Mouse (Mus musculus): ENCODE data around the gene Zfp512b. TPM values are rescaled to one million over a fixed set of nuclear protein-coding genes. Genes with fewer than 3 reads are reported as not detected.
A peak's percentile ranks its signal among the peaks of the same experiment; 100 is the strongest.

Gene Zfp512b
- total and polyA plus RNA-seq, 2 experiments from 2014 or later, result 62.3 to 75.6 TPM

DNA sequence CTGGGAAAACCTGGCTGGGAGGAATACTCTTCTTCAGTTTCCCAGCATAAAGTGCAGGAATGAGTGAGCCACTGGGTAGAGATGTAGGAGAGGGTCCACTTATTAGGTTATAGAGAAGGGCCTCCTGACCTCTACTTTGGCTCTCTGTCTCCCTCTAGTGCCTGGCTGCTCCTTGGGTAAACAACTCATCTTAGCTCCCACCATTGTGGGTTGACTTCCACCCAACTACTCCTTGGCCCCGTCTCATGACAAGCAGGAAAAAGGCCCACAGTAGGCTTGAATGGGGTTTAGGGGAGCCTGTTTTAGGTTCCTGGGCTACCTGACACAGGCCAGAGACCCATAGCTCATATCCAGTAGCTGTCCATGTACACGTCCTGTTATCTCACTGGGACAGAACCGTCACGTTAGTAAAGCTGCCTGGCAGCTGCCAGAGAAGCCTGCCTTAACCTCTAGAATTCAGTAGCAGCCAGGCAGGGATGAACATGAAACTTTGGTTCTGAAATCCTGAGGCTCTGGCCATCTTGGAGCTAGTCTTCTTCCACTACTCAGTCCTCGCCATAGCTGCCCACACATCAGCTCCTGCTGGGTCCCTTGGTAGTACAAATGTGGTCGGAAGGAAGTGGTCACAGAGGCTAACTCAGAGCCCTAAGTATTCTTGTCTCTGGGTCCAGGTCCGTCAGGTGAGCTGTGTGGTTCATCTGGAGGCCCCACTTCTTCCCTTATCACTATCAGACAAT lies 24.2 kb downstream of the Zfp512b start:
- WGBS, result 83% methylated on average over 7 of the region's 7 CpGs
- peak; percentile 50 for TF ChIP-seq CTCF (IDR thresholded peaks at IDR 0.05; ENCODE audit: low read depth)
- Histone ChIP-seq H3K9me3 (ENCODE audit: low read length) (no peaks in the 10 kb centered on the region), H3K4me1 (ENCODE audit: insufficient read depth) (no peaks in the 10 kb centered on the region), H3K36me3 (ENCODE audit: insufficient read depth) (0 out of 2 replicates have a peak, but pooled peaks cover 3% of the 10 kb centered on the region), H3K27me3 (ENCODE audit: insufficient read depth, low read length) (no peaks in the 10 kb centered on the region), H3K4me3 (ENCODE audit: low read depth, low read length) (no peak overlapping the region), H3K27ac (ENCODE audit: low read depth, low read length) (no peak overlapping the region), H3K4me2 (ENCODE audit: low read depth) (no peak overlapping the region), H3K9ac (no peak overlapping the region)
- ATAC-seq, result no peak
- no peak for DNase-seq

DNA sequence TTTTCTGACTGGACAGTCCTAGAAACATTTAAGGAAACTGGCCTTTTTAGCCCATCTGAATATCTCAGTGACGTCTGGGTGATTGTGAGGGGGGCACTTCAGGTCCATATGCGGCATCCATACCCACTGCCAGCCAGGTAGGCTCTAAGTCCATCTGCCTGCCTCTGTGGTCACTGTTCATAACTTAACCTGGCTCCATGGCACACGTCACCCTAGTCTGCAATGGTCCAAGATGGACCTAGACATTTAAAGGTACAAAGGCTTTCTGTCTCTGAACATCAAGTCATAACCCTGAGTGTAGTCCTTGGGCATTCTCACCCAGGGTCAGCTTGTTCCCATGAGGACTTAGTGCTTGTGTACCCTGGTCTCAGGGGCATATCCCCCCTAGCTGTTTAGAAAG lies 25.3 kb downstream of the Zfp512b start:
- no peak overlapping the region for H3K27ac ChIP-seq (ENCODE audit: low read depth, low read length)
- no peak overlapping the region for H3K9ac ChIP-seq
- H3K4me2 ChIP-seq (ENCODE audit: low read depth), result no peak overlapping the region
- H3K4me1 ChIP-seq (ENCODE audit: insufficient read depth), result no peaks in the 10 kb centered on the region
- no peaks in the 10 kb centered on the region for H3K27me3 ChIP-seq (ENCODE audit: insufficient read depth, low read length)
- DNase-seq (no peak), ATAC-seq (no peak)
- no peaks in the 10 kb centered on the region for H3K9me3 ChIP-seq (ENCODE audit: low read length)
- H3K4me3 ChIP-seq (ENCODE audit: low read depth, low read length), result no peak overlapping the region
- no peaks in the 10 kb centered on the region for H3K36me3 ChIP-seq (ENCODE audit: insufficient read depth)
- WGBS, result 84% methylated on average over 3 of the region's 3 CpGs
- TF ChIP-seq CTCF (IDR thresholded peaks at IDR 0.05; ENCODE audit: low read depth), result no peak

DNA sequence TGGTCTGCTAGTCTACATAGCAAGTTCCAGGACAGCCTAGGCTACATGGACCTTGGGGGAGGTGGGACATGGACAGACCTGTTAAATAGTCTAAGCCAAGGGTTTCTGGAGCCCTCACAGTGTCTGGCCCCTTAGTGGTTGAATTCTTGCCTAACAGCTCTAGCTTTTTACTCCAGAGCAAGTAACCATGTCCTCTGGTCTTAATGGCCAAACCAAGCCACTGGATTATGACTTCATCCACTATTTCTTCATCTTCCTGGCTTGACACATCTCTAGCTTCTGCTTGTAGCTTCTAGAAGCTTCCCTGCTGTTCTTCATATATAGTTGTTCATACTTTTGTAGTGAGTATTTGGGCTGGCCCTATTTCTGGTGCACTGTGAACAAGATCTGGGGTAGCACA lies 38.8 kb downstream of the Zfp512b start:
- no peak overlapping the region for H3K4me2 ChIP-seq (ENCODE audit: low read depth)
- H3K9ac ChIP-seq, result no peak overlapping the region
- no peak overlapping the region for H3K4me3 ChIP-seq (ENCODE audit: low read depth, low read length)
- ATAC-seq (no peak), DNase-seq (no peak)
- no peak overlapping the region for H3K27ac ChIP-seq (ENCODE audit: low read depth, low read length)
- no peaks in the 10 kb centered on the region for H3K27me3 ChIP-seq (ENCODE audit: insufficient read depth, low read length)
- no peaks in the 10 kb centered on the region for H3K4me1 ChIP-seq (ENCODE audit: insufficient read depth)
- TF ChIP-seq CTCF (IDR thresholded peaks at IDR 0.05; ENCODE audit: low read depth), result no peak
- H3K36me3 ChIP-seq (ENCODE audit: insufficient read depth), result peaks cover 47% of the 10 kb centered on the region
- no peaks in the 10 kb centered on the region for H3K9me3 ChIP-seq (ENCODE audit: low read length)

DNA sequence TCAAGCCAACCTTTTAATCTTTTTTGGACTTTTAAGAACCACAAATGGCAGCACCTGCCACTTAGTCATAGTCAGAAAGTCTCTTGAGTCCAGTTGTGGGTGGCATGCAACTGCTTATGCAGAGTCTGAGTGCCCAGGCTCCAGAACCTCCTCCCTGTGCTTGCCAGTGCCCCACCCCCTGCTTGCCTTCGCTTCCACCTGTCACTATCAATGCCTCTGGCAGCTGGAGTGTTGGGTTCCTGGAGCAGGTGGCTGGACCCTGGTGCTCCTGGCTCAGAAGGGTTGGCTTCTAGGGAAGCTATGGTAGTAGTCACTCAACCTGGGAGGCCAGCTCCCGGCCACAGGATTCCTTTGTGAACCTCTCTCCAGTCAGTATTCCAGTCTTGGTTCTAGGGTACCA lies 42.4 kb downstream of the Zfp512b start:
- no peak for TF ChIP-seq CTCF (IDR thresholded peaks at IDR 0.05; ENCODE audit: low read depth)
- no peaks in the 10 kb centered on the region for H3K9me3 ChIP-seq (ENCODE audit: low read length)
- no peaks in the 10 kb centered on the region for H3K27me3 ChIP-seq (ENCODE audit: insufficient read depth, low read length)
- no peak overlapping the region for H3K4me3 ChIP-seq (ENCODE audit: low read depth, low read length)
- DNase-seq (no peak), ATAC-seq (no peak)
- H3K4me1 ChIP-seq (ENCODE audit: insufficient read depth), result no peaks in the 10 kb centered on the region
- peaks cover 70% of the 10 kb centered on the region for H3K36me3 ChIP-seq (ENCODE audit: insufficient read depth)
- H3K9ac ChIP-seq, result no peak overlapping the region
- H3K4me2 ChIP-seq (ENCODE audit: low read depth), result no peak overlapping the region
- 96% methylated on average over 2 of the region's 2 CpGs for WGBS
- no peak overlapping the region for H3K27ac ChIP-seq (ENCODE audit: low read depth, low read length)

DNA sequence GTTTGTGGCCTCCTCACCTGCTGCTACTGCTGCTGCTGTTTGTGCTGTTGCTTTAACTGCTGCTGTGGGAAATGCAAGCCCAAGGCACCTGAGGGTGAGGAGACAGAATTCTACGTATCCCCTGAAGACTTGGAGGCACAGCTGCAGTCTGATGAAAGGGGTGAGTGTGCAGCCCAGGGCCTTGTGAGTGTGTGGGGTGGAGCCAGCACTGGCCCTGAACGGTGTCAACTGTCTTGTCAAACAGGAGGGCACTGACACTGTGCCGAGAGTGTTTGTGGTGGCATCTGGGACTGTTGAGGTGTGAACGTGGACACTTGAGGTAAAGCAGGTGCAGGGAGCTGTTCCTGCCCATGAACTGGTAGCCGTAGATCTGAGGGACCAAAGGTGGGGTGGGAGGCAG lies 43.9 kb downstream of the Zfp512b start:
- Histone ChIP-seq H3K4me2 (ENCODE audit: low read depth) (no peak overlapping the region), H3K9me3 (ENCODE audit: low read length) (no peaks in the 10 kb centered on the region), H3K27ac (ENCODE audit: low read depth, low read length) (no peak overlapping the region), H3K27me3 (ENCODE audit: insufficient read depth, low read length) (no peaks in the 10 kb centered on the region), H3K36me3 (ENCODE audit: insufficient read depth) (peaks cover 69% of the 10 kb centered on the region), H3K9ac (no peak overlapping the region), H3K4me3 (ENCODE audit: low read depth, low read length) (no peak overlapping the region), H3K4me1 (ENCODE audit: insufficient read depth) (no peaks in the 10 kb centered on the region)
- 94% methylated on average over 5 of the region's 5 CpGs for WGBS
- no peak for TF ChIP-seq CTCF (IDR thresholded peaks at IDR 0.05; ENCODE audit: low read depth)
- DNase-seq, result no peak
- ATAC-seq, result no peak

GRCm38 (mm10) chr2:181548227-181548626 lies 44.4 kb downstream of the Zfp512b start:
- TF ChIP-seq CTCF (IDR thresholded peaks at IDR 0.05; ENCODE audit: low read depth), result no peak
- H3K4me1 ChIP-seq (ENCODE audit: insufficient read depth), result no peaks in the 10 kb centered on the region
- no peak overlapping the region for H3K4me3 ChIP-seq (ENCODE audit: low read depth, low read length)
- H3K27ac ChIP-seq (ENCODE audit: low read depth, low read length), result no peak overlapping the region
- H3K9me3 ChIP-seq (ENCODE audit: low read length), result no peaks in the 10 kb centered on the region
- peaks cover 67% of the 10 kb centered on the region for H3K36me3 ChIP-seq (ENCODE audit: insufficient read depth)
- no peak overlapping the region for H3K4me2 ChIP-seq (ENCODE audit: low read depth)
- DNase-seq (no peak), ATAC-seq (no peak)
- no peaks in the 10 kb centered on the region for H3K27me3 ChIP-seq (ENCODE audit: insufficient read depth, low read length)
- WGBS, result 74% methylated on average over 1 of the region's 1 CpGs
- H3K9ac ChIP-seq, result no peak overlapping the region

DNA sequence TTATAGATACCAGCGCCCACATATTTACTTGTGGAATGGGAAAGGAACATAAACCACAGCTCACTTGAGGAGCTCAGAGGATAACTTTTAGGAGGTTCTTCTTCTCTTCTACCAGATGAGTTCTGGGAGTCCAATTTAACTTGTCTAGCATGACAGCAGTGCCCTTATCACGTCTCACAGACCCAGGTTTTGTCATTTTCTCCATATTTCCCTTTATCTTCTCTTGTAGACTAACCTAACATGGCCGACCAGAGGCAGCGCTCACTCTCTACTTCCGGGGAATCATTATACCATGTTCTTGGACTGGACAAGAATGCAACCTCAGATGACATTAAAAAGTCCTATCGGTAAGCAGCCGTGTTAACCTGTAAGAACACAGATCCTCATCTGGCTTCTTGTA lies 46.5 kb downstream of the Zfp512b start:
- WGBS, result 96% methylated on average over 7 of the region's 7 CpGs
- ATAC-seq (no peak), DNase-seq (no peak)
- H3K27me3 ChIP-seq (ENCODE audit: insufficient read depth, low read length), result no peaks in the 10 kb centered on the region
- no peaks in the 10 kb centered on the region for H3K9me3 ChIP-seq (ENCODE audit: low read length)
- no peak for TF ChIP-seq CTCF (IDR thresholded peaks at IDR 0.05; ENCODE audit: low read depth)
- no peak overlapping the region for H3K4me2 ChIP-seq (ENCODE audit: low read depth)
- no peak overlapping the region for H3K27ac ChIP-seq (ENCODE audit: low read depth, low read length)
- H3K4me1 ChIP-seq (ENCODE audit: insufficient read depth), result no peaks in the 10 kb centered on the region
- no peak overlapping the region for H3K9ac ChIP-seq
- H3K36me3 ChIP-seq (ENCODE audit: insufficient read depth), result peaks cover 47% of the 10 kb centered on the region
- H3K4me3 ChIP-seq (ENCODE audit: low read depth, low read length), result no peak overlapping the region

Measured in forebrain, postnatal 0 days (tissue).